Mouse (Mus musculus): ENCODE measurements around the gene Zfp367. TPM values are rescaled to one million over a fixed set of nuclear protein-coding genes. Genes with fewer than 3 reads are reported as not detected.

Gene Zfp367
- polyA plus RNA-seq, 1 experiment from 2014 or later: 23.0 TPM

DNA sequence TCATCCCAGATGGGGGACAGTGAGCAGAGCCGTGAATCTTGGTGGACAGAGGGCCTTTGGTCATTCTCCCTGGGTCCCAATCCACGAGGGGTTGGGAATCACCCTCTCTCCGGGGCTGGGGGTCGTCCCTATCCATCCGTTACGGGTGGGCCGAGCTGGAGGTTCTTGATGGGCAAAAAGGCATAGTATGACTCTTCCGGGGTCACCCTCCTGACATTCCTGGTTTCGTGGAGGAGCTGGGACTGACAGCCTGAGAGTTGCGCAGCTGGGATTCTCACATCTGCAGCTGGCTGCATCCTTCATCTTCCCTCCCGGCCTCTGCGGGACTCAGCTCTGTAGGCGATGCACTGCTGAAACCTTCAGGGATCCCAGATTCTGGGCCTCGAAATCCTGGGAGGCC, 9.6 kb upstream of the Zfp367 start:
- Histone ChIP-seq H3K4me2 (ENCODE audit: low read depth, low read length) (peak overlapping the region; percentile 99), H3K4me3 (ENCODE audit: low read depth, low read length) (peak overlapping the region; percentile 87), H3K27ac (replicated peaks; ENCODE audit: low read depth, low read length) (no peak overlapping the region), H3K27me3 (replicated peaks; ENCODE audit: control insufficient read depth, insufficient read depth, low read length) (no peaks in the 10 kb centered on the region), H3K4me1 (ENCODE audit: control insufficient read depth, insufficient read depth, low read length) (peaks cover 14% of the 10 kb centered on the region), H3K36me3 (ENCODE audit: control insufficient read depth, insufficient read depth, low read length) (peaks cover 16% of the 10 kb centered on the region), H3K9ac (ENCODE audit: low read depth, low read length) (peak overlapping the region; percentile 89), H3K9me3 (ENCODE audit: control insufficient read depth, low read length) (peaks cover 37% of the 10 kb centered on the region)
- ATAC-seq (ENCODE audit: low read depth) (no peak), DNase-seq (ENCODE audit: low spot score) (peak; percentile 46)
- WGBS: 2% methylated on average over 14 of the region's 14 CpGs

DNA sequence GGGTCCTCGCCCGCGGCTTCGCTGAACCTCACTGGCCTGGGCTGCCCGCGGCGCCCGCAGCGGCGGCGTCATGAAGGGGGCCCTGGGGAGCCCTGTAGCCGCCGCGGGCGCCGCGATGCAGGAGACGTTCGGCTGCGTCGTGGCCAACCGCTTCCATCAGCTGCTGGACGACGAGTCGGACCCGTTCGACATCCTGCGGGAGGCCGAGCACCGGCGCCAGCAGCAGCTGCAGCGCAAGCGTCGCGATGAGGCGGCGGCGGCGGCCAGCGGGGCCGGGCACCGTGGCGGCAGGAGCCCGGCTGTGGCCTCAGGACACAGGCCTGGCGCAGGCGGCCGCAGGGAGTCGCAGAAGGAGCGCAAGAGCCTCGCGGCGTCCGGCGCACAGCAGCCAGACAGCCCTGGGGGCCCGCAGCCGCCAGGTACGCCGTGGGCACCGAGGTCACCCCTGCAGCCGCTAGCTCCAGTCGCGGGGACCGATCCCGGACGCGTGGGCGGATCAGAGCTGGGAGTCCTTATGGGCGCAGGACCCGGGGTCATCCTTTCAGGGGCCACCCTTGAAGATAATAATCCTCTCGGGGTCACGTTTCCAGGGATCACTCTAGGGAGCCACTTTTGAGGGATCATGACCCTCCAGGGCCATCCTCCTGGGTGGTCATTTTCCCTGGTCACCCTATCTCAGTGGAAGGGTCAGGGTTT, 9.1 kb upstream of the Zfp367 start:
- DNase-seq (ENCODE audit: low spot score) (no peak), ATAC-seq (ENCODE audit: low read depth) (peak; percentile 73; the same call in 1 of the 2 replicates)
- WGBS: 0% methylated on average over 17 of the region's 71 CpGs
- Histone ChIP-seq H3K27me3 (replicated peaks; ENCODE audit: control insufficient read depth, insufficient read depth, low read length) (no peaks in the 10 kb centered on the region), H3K4me3 (ENCODE audit: low read depth, low read length) (peak overlapping the region; percentile 87), H3K4me2 (ENCODE audit: low read depth, low read length) (peak overlapping the region; percentile 99), H3K27ac (replicated peaks; ENCODE audit: low read depth, low read length) (peak overlapping the region; percentile 81), H3K4me1 (ENCODE audit: control insufficient read depth, insufficient read depth, low read length) (peaks cover 14% of the 10 kb centered on the region), H3K36me3 (ENCODE audit: control insufficient read depth, insufficient read depth, low read length) (peaks cover 11% of the 10 kb centered on the region), H3K9ac (ENCODE audit: low read depth, low read length) (peak overlapping the region; percentile 89), H3K9me3 (ENCODE audit: control insufficient read depth, low read length) (peaks cover 31% of the 10 kb centered on the region)

DNA sequence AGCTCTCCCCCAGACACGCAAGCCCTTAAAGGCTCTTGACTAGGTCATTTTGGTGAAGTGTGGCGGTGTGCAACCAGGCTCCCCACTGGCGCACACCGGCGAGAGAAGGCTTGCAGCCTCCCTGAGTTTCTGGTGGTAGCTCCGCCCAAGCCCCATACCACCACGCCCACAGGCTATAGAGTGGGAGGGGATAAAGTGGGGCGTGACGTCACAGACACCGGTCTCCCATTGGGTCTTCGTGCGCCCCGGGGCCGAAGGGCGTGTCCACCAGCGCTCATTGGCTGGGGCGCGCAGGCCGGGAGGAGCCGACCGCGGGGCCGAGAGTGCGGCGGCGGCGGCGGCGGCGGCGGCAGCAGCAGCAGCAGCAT, 8.5 kb upstream of the Zfp367 start, which contains the start of gene Habp4:
Gene Habp4, plus strand, starts transcription at position 277 of the 368 bp plus-strand sequence.
- H3K4me1 ChIP-seq (ENCODE audit: control insufficient read depth, insufficient read depth, low read length): peaks cover 14% of the 10 kb centered on the region
- 1% methylated on average over 16 of the region's 31 CpGs for WGBS

DNA sequence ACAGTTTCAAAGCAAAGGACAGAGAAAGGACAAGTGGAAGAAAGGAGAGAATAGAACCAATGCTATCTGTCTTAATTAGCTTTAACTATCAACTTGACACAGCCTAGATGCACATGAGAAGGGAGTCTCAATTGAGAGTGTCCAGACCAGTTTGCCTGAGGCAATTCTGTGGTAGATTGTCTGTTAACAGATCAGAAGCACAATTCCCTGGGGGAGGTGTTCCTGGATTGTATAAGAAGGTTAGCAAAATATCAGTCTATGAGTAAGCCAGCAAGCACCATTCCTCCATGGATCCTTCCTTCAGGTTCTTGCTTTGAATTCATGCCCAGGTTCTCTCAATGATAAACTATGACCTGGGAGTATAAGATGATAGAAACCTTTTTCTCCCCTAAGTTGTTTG, 4.0 kb upstream of the Zfp367 start:
- ATAC-seq (ENCODE audit: low read depth) (no peak), DNase-seq (ENCODE audit: low spot score) (peak; percentile 3)
- Histone ChIP-seq H3K4me3 (ENCODE audit: low read depth, low read length) (no peak overlapping the region), H3K9ac (ENCODE audit: low read depth, low read length) (no peak overlapping the region), H3K36me3 (ENCODE audit: control insufficient read depth, insufficient read depth, low read length) (no peaks in the 10 kb centered on the region), H3K4me2 (ENCODE audit: low read depth, low read length) (no peak overlapping the region), H3K27ac (replicated peaks; ENCODE audit: low read depth, low read length) (no peak overlapping the region), H3K4me1 (ENCODE audit: control insufficient read depth, insufficient read depth, low read length) (peaks cover 3% of the 10 kb centered on the region; the same call in 1 of the 2 replicates), H3K9me3 (ENCODE audit: control insufficient read depth, low read length) (no peaks in the 10 kb centered on the region), H3K27me3 (replicated peaks; ENCODE audit: control insufficient read depth, insufficient read depth, low read length) (no peaks in the 10 kb centered on the region)

More for the DNA sequence above, 8.5 kb upstream of the Zfp367 start, which contains the start of gene Habp4:
- Histone ChIP-seq H3K9me3 (ENCODE audit: control insufficient read depth, low read length) (peaks cover 26% of the 10 kb centered on the region), H3K4me2 (ENCODE audit: low read depth, low read length) (peak within 1 kb of the TSS; percentile 99), H3K4me3 (ENCODE audit: low read depth, low read length) (peak within 1 kb of the TSS; percentile 87), H3K27me3 (replicated peaks; ENCODE audit: control insufficient read depth, insufficient read depth, low read length) (no peaks in the 10 kb centered on the region), H3K36me3 (ENCODE audit: control insufficient read depth, insufficient read depth, low read length) (peaks cover 6% of the 10 kb centered on the region), H3K9ac (ENCODE audit: low read depth, low read length) (peak within 1 kb of the TSS; percentile 89), H3K27ac (replicated peaks; ENCODE audit: low read depth, low read length) (peak within 1 kb of the TSS; percentile 81)
- DNase-seq (ENCODE audit: low spot score): peak; percentile 99
- peak; percentile 99 for ATAC-seq (ENCODE audit: low read depth)

DNA sequence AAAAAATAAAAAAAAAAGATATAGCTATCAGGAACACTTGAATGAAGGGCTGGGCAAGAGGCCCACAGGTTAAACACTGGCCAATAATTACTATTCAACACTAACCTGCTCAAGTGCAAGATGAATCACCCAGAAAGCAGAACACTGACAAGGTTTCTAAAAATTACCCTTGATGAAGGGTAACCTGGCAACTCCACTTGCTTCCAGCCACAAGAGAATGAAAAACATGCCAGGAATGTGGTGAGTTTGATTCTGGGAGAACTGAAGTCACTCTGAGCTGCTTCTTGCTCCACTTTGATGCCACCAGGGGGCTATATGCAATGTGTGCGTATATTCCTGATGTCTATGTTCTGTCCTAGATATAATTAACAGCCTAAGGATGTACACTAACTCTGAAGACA, 2.2 kb upstream of the Zfp367 start:
- Histone ChIP-seq H3K27me3 (replicated peaks; ENCODE audit: control insufficient read depth, insufficient read depth, low read length) (no peaks in the 10 kb centered on the region), H3K9ac (ENCODE audit: low read depth, low read length) (no peak overlapping the region), H3K4me3 (ENCODE audit: low read depth, low read length) (no peak overlapping the region), H3K36me3 (ENCODE audit: control insufficient read depth, insufficient read depth, low read length) (no peaks in the 10 kb centered on the region), H3K27ac (replicated peaks; ENCODE audit: low read depth, low read length) (no peak overlapping the region), H3K4me1 (ENCODE audit: control insufficient read depth, insufficient read depth, low read length) (no peaks in the 10 kb centered on the region; the same call in 1 of the 2 replicates), H3K4me2 (ENCODE audit: low read depth, low read length) (no peak overlapping the region), H3K9me3 (ENCODE audit: control insufficient read depth, low read length) (no peaks in the 10 kb centered on the region)
- WGBS: 7% methylated on average over 1 of the region's 1 CpGs
- DNase-seq (ENCODE audit: low spot score) (peak; percentile 86), ATAC-seq (ENCODE audit: low read depth) (no peak)

DNA sequence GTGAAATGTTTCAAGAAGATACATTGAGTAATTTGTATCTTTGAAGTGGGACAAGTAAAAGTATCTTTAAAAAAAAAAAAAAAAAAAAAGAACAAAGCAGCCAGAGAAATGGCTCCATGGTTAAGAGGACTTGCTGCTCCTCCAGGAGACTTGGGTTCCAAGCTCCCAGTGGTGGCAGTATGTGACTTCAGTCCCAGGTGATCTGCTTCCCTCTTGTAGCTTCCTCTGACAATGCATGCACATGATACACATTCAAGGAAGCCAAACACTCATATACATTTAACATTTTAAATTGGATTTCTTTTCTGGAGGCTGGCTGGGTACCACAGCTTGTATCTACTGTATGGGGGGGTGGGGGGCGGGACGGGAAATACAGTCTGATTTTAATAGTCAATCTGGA, 1.6 kb upstream of the Zfp367 start:
- H3K9me3 ChIP-seq (ENCODE audit: control insufficient read depth, low read length): no peaks in the 10 kb centered on the region
- no peaks in the 10 kb centered on the region for H3K27me3 ChIP-seq (replicated peaks; ENCODE audit: control insufficient read depth, insufficient read depth, low read length)
- ATAC-seq (ENCODE audit: low read depth) (no peak), DNase-seq (ENCODE audit: low spot score) (peak; percentile 5)
- no peak overlapping the region for H3K4me3 ChIP-seq (ENCODE audit: low read depth, low read length)
- H3K4me2 ChIP-seq (ENCODE audit: low read depth, low read length): no peak overlapping the region
- no peak overlapping the region for H3K9ac ChIP-seq (ENCODE audit: low read depth, low read length)
- WGBS: 59% methylated on average over 2 of the region's 2 CpGs
- peaks cover 2% of the 10 kb centered on the region; the same call in 1 of the 2 replicates for H3K4me1 ChIP-seq (ENCODE audit: control insufficient read depth, insufficient read depth, low read length)
- H3K27ac ChIP-seq (replicated peaks; ENCODE audit: low read depth, low read length): no peak overlapping the region
- H3K36me3 ChIP-seq (ENCODE audit: control insufficient read depth, insufficient read depth, low read length): no peaks in the 10 kb centered on the region

DNA sequence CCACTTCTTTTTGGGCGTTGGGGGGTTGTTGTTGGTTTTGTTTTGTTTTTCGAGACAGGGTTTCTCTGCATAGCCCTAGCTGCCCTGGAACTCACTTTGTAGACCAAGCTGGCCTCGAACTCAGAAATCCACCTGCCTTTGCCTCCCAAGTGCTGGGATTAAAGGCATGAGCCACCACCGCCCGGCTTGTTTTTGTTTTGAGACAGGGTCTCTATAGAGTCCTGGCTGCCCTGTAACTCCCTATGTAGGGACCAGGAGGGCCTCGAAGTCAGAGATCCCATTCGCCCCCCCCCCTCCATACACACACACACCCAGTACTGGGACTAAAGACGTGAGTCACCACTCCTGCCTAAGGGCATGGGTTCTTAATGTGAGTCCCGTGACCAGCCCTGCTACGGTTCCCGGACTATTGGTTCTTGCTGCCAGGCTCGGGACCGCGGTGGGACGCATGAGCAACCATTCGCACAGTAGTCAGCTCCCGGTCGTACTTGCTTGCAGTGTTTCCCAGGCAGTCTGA, 807 bp upstream of the Zfp367 start:
- DNase-seq (ENCODE audit: low spot score) (peak; percentile 80), ATAC-seq (ENCODE audit: low read depth) (peak; percentile 5)
- 1% methylated on average over 18 of the region's 18 CpGs for WGBS

DNA sequence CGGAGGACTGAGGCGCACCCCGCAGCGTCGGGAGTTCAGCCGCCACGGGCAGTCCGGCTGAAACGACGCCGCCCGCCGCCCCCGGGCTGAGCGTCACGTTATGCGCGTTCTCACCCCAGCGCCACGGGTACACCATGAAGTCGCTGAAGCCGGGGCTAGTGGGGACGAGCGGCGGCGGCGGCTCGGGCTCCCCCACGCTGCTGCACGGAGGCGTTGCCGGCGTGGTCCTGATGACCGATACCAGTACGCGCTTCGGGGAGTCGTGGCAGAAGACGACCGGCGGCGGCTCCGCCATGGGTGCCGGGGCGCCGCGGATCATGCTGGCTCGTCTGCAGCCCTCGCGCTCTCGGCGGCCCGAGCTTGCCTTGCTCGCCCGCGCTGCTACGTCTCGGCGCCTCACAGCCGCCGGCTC, 325 bp downstream of the Zfp367 start:
- H3K9ac ChIP-seq (ENCODE audit: low read depth, low read length): peak overlapping the region; percentile 79
- H3K4me3 ChIP-seq (ENCODE audit: low read depth, low read length): peak overlapping the region; percentile 81
- 0% methylated on average over 14 of the region's 61 CpGs for WGBS
- H3K4me1 ChIP-seq (ENCODE audit: control insufficient read depth, insufficient read depth, low read length): peaks cover 2% of the 10 kb centered on the region; the same call in 1 of the 2 replicates
- no peaks in the 10 kb centered on the region for H3K36me3 ChIP-seq (ENCODE audit: control insufficient read depth, insufficient read depth, low read length)
- DNase-seq (ENCODE audit: low spot score): peak; percentile 13
- ATAC-seq (ENCODE audit: low read depth): peak; percentile 13
- H3K27ac ChIP-seq (replicated peaks; ENCODE audit: low read depth, low read length): peak overlapping the region; percentile 90
- H3K9me3 ChIP-seq (ENCODE audit: control insufficient read depth, low read length): no peaks in the 10 kb centered on the region
- H3K27me3 ChIP-seq (replicated peaks; ENCODE audit: control insufficient read depth, insufficient read depth, low read length): no peaks in the 10 kb centered on the region
- H3K4me2 ChIP-seq (ENCODE audit: low read depth, low read length): peak overlapping the region; percentile 86

More for the DNA sequence above, 807 bp upstream of the Zfp367 start:
- Histone ChIP-seq H3K9me3 (ENCODE audit: control insufficient read depth, low read length) (no peaks in the 10 kb centered on the region), H3K36me3 (ENCODE audit: control insufficient read depth, insufficient read depth, low read length) (no peaks in the 10 kb centered on the region), H3K4me3 (ENCODE audit: low read depth, low read length) (peak overlapping the region; percentile 81), H3K4me2 (ENCODE audit: low read depth, low read length) (peak overlapping the region; percentile 86), H3K4me1 (ENCODE audit: control insufficient read depth, insufficient read depth, low read length) (peaks cover 2% of the 10 kb centered on the region; the same call in 1 of the 2 replicates), H3K9ac (ENCODE audit: low read depth, low read length) (peak overlapping the region; percentile 49), H3K27me3 (replicated peaks; ENCODE audit: control insufficient read depth, insufficient read depth, low read length) (no peaks in the 10 kb centered on the region), H3K27ac (replicated peaks; ENCODE audit: low read depth, low read length) (peak overlapping the region; percentile 39)

All from embryonic facial prominence, embryonic 14.5 days (tissue).